Mouse (Mus musculus) stomach, postnatal 0 days (tissue): Measurements from ENCODE around the gene Serpina3j.
"Not testable (repeated sequence)": the region's sequence is repeated elsewhere in the genome, so short reads cannot be mapped to it uniquely, and the experiment has no call there.

ENCODE experiments used
- CTCF ChIP-seq: IDR thresholded peaks from 2 replicates; pipeline ENCODE4 v1.5.1; 2016; ENCODE audit warnings: antibody characterized with exemption, low read depth, mild to moderate bottlenecking, moderate library complexity
- EP300 ChIP-seq: optimal IDR thresholded peaks from 2 replicates; pipeline ENCODE3; 2016; ENCODE audit warnings: antibody characterized with exemption

GRCm38 (mm10) chr12:104342489-104342888 is 28.1 kb downstream of the Serpina3j start:
- not testable (repeated sequence) for TF ChIP-seq EP300, CTCF
